Mouse (Mus musculus) CD4-positive, CD25-positive, alpha-beta regulatory T cell (primary cell): ENCODE results near the gene Rrnad1. TPM values are rescaled to one million over a fixed set of nuclear protein-coding genes. Genes with fewer than 3 reads are reported as not detected.

Experiments
- polyA plus RNA-seq: library from polyadenylated mRNA; unstranded; fragments of 100-300 nt; shearing (Covaris generic); gene quantifications from one replicate; pipeline ENCODE4 v1.2.1, GENCODE M21; 2017

The Rrnad1 gene
- 29.8 TPM for polyA plus RNA-seq

GRCm38 (mm10) chr3:87930078-87930795, at the start of gene Rrnad1, which contains the start of gene Isg20l2:
Rrnad1 (minus strand) TSS chr3:87930717.
Isg20l2 (plus strand) TSS chr3:87930314.

GRCm38 (mm10) chr3:87970939-87971488, 40.5 kb upstream of the Rrnad1 start, which contains the start of gene Nes:
Nes (plus strand) TSS chr3:87971078.

GRCm38 (mm10) chr3:87948378-87949265, 18.1 kb upstream of the Rrnad1 start, which contains the start of gene Crabp2:
Crabp2 (plus strand) TSS chr3:87948666.

GRCm38 (mm10) chr3:87919336-87920108, 11.0 kb downstream of the Rrnad1 start, which contains the start of gene Mrpl24:
Mrpl24 (plus strand) TSS chr3:87919506.

GRCm38 (mm10) chr3:87905880-87906485, 24.5 kb downstream of the Rrnad1 start, which contains the start of gene Hdgf:
Hdgf (plus strand) TSS chr3:87906321.

GRCm38 (mm10) chr3:87885281-87886003, 45.1 kb downstream of the Rrnad1 start, which contains the start of gene Prcc:
Prcc (minus strand) TSS chr3:87885608.

Other genes starting within 250 kb of the Rrnad1 start
- gene Lrrc71, start 182.1 kb downstream of the Rrnad1 start, polyA plus RNA-seq, result 0.31 TPM
- gene Ntrk1, start 135.6 kb downstream of the Rrnad1 start, polyA plus RNA-seq, result 0.51 TPM
- gene Insrr, start 133.8 kb downstream of the Rrnad1 start, polyA plus RNA-seq, result 0.25 TPM
- gene Pear1, start 106.4 kb downstream of the Rrnad1 start, polyA plus RNA-seq, result 74.7 TPM
- 256 TPM for gene Sh2d2a, start 84.0 kb downstream of the Rrnad1 start, polyA plus RNA-seq
- gene Prcc, start 45.1 kb downstream of the Rrnad1 start, polyA plus RNA-seq, result 20.5 TPM
- gene Hdgf, start 24.4 kb downstream of the Rrnad1 start, polyA plus RNA-seq, result 165 TPM
- 127 TPM for gene Mrpl24, start 11.2 kb downstream of the Rrnad1 start, polyA plus RNA-seq
- 32.6 TPM for gene Isg20l2, start 403 bp downstream of the Rrnad1 start, polyA plus RNA-seq
- not detected for gene Crabp2, start 17.9 kb upstream of the Rrnad1 start, polyA plus RNA-seq
- gene Nes, start 40.4 kb upstream of the Rrnad1 start, polyA plus RNA-seq, result 0.16 TPM
- gene Bcan, start 69.5 kb upstream of the Rrnad1 start, polyA plus RNA-seq, result not detected
- 0.13 TPM for gene Hapln2, start 96.9 kb upstream of the Rrnad1 start, polyA plus RNA-seq
- gene Gpatch4, start 112.4 kb upstream of the Rrnad1 start, polyA plus RNA-seq, result 30.2 TPM
- gene Naxe, start 127.8 kb upstream of the Rrnad1 start, polyA plus RNA-seq, result 92.3 TPM
- gene Ttc24, start 147.6 kb upstream of the Rrnad1 start, polyA plus RNA-seq, result not detected
- 0.38 TPM for gene Iqgap3, start 151.3 kb upstream of the Rrnad1 start, polyA plus RNA-seq
- 112 TPM for gene Mef2d, start 211.7 kb upstream of the Rrnad1 start, polyA plus RNA-seq